Mouse (Mus musculus): ENCODE measurements at regions not wholly inside any gene's neighbourhood (a gene's known extent, or its start where the extent isn't known, plus 50 kb on each side); places are given as distances from the start of the nearest gene placed in this dataset.

DNA sequence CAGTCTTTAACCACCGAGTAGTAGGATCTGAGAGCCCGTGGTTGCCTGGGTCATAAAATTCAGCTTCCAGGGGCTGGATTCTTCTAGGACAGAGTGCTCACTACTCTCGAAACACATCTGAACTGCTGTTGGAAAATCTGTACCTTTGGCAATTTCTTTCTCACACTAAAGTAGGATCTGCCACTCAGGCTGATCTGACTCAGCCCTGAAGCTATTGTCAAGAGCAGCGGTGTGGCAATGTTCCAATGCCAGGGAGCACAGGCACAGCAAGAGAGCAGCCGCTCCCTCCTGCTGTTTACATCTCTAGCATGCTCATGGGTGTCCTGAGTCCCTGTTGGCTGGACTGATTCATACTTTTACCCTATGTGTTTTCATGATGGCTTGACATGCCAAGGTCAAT lies 205.2 kb downstream of the Zfp36l1 start:
- peak in 1 of 2 experiments; percentile 60 for DNase-seq

- peak; percentile 41 to 63 for DNase-seq
These were observed 206.0 kb downstream of the Zfp36l1 start for GRCm38 (mm10) chr12:79906738-79907365.

GRCm38 (mm10) chr12:79905828-79906737 lies 206.7 kb downstream of the Zfp36l1 start:
- DNase-seq: peak; percentile 55 to 66

DNA sequence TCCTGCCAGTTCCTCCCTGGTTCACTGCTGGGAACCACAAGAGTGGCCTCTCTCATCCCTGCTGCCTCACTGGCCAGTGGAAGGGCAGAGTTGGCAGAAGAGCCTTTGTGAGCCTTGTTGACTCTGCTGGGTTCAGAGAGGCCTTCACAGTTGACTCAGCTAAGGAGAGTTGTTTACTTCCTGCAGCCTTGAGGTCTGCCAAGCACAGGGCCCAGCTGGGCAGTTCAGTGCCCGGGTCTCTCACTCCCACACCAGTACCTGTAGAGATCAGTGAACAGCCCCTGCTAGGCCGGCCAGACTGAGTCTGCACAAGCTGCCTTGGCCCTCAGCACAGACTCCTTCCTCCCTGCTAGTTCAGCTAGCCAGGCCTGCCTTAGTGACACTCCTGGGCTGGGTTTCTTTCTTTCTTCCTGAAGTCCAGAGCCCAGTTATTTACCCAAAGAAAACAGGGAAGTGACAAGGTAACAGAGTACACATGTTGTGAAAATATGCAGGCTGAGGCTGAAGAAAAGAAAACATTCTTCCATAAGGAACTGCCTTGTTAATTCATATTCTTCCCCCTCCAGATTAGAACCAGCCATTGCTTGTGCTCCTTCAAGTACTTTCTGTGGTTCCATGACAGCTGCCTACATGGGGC lies 207.8 kb downstream of the Zfp36l1 start:
- DNase-seq: peak; percentile 59 to 71

- DNase-seq: no peak
These were observed 210.1 kb downstream of the Zfp36l1 start for GRCm38 (mm10) chr12:79902761-79903160.

- DNase-seq: no peak
These were observed 210.7 kb downstream of the Zfp36l1 start for GRCm38 (mm10) chr12:79902163-79902562.

DNA sequence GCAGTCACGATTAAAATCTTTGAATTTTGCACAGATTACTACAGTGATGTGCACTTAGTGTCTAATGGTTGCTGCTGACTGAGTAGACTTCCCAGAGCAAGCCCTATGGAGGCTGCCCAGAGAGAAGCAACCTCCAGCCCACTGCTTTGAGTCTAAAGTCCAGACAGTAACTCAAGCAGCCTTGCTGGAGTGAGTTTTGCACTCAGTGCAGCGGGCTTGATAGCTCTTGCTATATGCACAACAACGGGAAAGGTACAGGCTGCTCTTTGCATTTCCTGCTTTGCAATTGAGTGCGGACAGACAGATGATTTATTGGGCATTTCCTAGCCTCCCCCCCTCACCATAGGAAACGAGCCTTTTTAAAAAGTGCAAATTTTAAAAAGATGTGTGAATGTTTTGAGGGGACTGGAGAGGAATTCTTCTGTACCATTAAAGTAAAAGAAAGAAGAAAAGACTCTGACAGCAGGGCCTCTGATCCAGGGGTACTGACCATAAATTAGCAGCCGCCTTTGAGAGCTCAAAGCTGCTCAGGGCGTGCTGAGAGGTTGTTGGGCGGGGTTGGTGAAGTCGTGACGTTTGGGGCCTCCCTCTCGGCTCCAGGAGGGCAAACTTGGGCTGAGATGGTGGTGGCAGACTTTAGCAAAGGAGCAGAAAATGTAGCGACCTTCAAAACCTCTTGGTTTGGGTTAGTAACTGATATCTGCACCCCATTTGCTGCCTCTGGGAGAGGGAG lies 214.4 kb downstream of the Zfp36l1 start:
- peak; percentile 65 to 77 for DNase-seq

GRCm38 (mm10) chr12:79895975-79896374 lies 216.8 kb downstream of the Zfp36l1 start:
- DNase-seq: peak; percentile 57 to 75

GRCm38 (mm10) chr12:79895324-79895723 lies 217.5 kb downstream of the Zfp36l1 start:
- no peak for DNase-seq

GRCm38 (mm10) chr12:79892871-79893270 lies 219.9 kb downstream of the Zfp36l1 start:
- no peak for DNase-seq

- peak in 1 of 2 experiments; percentile 53 for DNase-seq
These were observed 220.9 kb downstream of the Zfp36l1 start for GRCm38 (mm10) chr12:79891942-79892341.

DNA sequence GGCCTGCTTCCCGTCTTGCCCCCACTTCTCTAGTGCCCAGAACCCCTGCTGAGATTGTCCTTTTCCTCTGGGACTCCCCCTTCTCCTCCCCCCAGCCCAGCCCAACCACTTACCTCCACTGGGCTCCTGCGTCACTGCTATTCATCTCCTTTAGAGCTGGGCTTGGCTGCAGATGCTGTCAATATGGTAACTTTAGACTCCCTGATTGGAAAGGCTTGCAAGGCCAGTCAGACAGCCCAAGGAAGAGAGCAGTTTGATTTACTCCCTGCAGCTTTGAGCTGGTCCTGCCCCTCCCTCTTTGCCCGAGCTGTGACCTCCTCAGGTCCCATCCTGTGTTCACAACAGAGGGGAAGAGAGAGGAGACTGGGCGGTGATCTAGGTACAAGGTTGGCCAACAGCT lies 221.9 kb downstream of the Zfp36l1 start:
- DNase-seq: peak; percentile 52 to 66

- no peak for DNase-seq
These were observed 222.5 kb downstream of the Zfp36l1 start for GRCm38 (mm10) chr12:79890291-79890690.

- DNase-seq: no peak
These were observed 224.0 kb downstream of the Zfp36l1 start for GRCm38 (mm10) chr12:79888812-79889211.

- DNase-seq: no peak
These were observed 224.7 kb downstream of the Zfp36l1 start for GRCm38 (mm10) chr12:79888086-79888485.

DNA sequence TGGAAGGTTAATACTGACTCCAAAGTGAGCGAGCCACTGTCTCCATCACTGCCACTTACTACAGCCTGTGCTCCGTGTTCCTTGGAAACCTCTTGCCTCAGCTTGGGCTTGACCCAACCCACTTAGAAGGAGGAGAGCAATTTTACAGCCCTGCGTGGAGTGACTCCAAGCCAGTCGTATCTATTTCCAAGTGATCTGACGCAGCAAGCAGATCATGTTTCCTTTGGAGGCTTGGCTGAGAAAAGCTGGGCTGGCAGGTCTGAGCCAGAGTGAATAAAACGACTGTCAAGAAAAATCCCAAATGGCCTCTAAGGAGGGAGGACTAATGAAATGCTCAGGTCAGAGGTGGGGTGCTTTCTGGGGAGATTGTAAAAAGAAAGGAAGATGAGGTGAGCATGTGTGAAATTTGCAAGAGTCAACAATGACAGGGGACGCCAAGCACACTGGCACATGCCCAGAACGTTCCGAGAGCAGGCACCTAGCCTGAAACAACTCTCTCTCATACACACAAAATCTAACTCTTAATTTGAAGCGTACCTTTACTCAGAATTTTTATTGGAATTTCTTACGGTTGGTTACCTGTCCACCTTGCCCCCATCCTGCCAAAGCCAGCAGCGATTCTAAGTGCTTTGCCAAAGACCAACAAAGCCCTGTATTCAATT lies 225.5 kb downstream of the Zfp36l1 start:
- peak; percentile 75 to 83 for DNase-seq

GRCm38 (mm10) chr12:79886494-79886893 lies 226.3 kb downstream of the Zfp36l1 start:
- DNase-seq: no peak

GRCm38 (mm10) chr12:79885286-79885685 lies 227.5 kb downstream of the Zfp36l1 start:
- no peak for DNase-seq

- no peak for DNase-seq
These were observed 229.2 kb downstream of the Zfp36l1 start for GRCm38 (mm10) chr12:79883651-79884050.

- DNase-seq: peak; percentile 55 to 62
These were observed 232.0 kb downstream of the Zfp36l1 start for GRCm38 (mm10) chr12:79880751-79881261.

GRCm38 (mm10) chr12:79880346-79880745 lies 232.5 kb downstream of the Zfp36l1 start:
- no peak for DNase-seq

DNA sequence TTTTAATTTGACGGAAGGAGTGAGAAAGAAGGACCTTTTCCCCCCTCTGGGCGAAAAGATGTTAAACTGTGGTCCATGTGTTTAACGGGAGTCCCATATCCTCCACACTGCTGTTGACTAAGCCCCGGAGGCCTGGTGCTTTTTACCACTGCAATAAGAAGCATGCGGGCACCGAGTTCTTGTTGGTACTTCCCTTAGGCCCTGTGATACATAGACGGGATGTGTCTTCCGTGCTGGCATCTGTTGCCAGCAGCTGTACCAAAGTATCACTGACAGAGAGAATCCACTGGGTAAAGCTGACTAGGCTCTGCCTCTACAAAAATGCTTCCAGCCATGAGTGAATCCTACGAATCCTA lies 232.9 kb downstream of the Zfp36l1 start:
- no peak for DNase-seq

All from kidney, postnatal 4 days (tissue).